Mouse (Mus musculus) cortical plate, adult 2 months (tissue): ENCODE measurements around the gene Gm17018.

Experiments
- CTCF ChIP-seq: fragments of 200-500 bp; IDR thresholded peaks from 2 replicates; pipeline ENCODE4 v1.5.1; 2011; ENCODE audit warnings: mild to moderate bottlenecking, control low read depth, low read length; ENCODE audit not compliant: insufficient read depth; ENCODE audit errors: extremely low read depth
- POLR2A ChIP-seq: fragments of 200-500 bp; IDR thresholded peaks from 2 replicates; pipeline ENCODE4 v1.6.1; 2011; ENCODE audit warnings: mild to moderate bottlenecking, low read length, control low read depth; ENCODE audit not compliant: insufficient read depth; ENCODE audit errors: extremely low read depth

GRCm38 (mm10) chr19:45549128-45549915 is 11.1 kb upstream of the Gm17018 start:
- TF ChIP-seq POLR2A (no peak), CTCF (no peak)
